Mouse (Mus musculus): ENCODE results near the gene Foxp3.

Gene Foxp3

DNA sequence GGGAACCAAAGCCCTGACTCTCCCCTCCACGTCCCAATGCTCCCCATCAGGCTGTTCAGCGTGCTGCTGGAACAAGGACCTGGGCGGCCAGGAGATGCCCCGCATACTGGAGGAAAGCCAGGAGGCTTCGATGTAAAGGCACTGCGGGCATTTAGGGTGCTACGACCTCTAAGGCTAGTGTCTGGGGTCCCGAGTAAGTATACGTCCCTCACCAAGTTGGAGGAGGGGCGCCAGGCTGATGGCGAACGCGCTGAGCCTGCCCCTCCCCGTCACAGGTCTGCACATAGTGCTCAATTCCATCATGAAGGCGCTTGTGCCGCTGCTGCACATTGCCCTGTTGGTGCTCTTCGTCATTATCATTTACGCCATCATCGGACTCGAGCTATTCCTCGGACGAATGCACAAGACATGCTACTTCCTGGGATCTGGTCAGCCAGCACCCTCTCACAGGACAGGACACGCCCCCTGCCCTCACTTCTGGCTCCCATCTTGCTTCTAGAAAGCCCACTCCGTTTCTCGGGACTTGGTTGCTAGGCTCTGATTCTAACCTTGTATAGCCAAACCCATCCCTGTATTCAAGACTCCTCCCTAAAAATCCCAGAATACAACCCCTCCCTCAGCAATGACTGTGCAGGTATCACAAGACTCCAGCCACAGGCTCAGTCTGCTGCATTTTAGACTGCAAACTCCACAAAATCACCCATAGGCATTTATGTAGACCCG lies 37.3 kb downstream of the Foxp3 start:
- DNase-seq (ENCODE audit: low spot score in 2 of 2), result no peak

GRCm38 (mm10) chrX:7617889-7618551 lies 44.6 kb downstream of the Foxp3 start:
- DNase-seq (ENCODE audit: low spot score in 2 of 2), result no peak

DNA sequence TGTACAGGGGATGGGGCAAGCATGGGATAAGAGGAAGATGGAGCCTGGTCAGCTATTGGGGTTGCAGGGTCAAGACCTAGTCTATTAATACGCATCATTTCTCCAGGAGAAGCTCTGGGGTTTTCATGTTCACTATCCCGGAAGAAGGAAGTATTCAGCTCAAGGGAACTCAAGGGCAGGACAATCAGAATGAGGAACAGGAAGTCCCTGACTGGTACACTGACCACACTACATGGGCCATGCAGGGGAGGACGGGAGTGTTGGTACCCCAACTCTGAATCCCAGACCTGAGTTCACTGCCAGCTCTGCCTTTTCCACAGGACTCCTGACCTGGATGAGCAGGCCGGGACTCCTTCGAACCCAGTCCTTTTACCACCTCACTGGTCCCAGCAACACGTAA lies 59.1 kb downstream of the Foxp3 start:
- no peak for DNase-seq (ENCODE audit: low spot score in 2 of 2)

GRCm38 (mm10) chrX:7635101-7635500 lies 61.7 kb downstream of the Foxp3 start:
- no peak for DNase-seq (ENCODE audit: low spot score in 2 of 2)

DNA sequence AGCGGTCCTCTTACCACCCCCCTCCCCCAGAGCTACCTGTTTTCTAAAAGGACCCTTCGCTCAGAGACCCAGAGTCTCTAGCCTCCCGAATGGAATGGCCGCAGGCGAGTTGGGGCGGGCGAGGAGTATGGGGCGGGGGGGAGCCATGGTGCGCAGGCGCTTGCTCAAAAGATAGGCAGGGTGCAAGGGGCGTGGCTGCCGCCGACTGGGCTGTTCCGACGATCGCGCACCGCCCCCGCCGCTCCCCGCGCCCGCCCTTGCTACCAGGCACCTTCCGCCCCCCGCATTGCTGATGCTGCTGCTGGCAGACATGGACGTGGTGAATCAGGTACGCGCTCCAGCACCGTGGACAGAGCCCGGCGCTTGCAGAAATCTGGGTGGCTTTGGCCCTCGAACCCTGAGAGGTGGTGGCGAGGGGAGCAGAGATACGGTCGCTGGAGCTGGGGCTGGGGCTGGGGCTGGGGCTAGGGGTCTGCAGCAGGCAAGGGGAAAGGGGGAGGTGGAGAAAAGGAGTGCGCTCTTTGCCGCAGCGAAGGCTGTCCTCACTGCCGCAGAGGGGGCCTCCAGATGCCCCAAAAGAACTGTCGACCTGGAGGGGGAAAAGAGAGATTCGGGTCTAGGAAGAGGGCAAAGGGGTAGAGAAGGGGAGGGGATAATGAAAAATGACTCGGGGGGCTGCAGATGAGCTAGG lies 65.1 kb downstream of the Foxp3 start, which contains the start of gene Syp:
Syp (plus strand) TSS at position 71 of the 691 bp plus-strand sequence.
- peak; percentile 78 to 80 for DNase-seq (ENCODE audit: low spot score in 2 of 2)

DNA sequence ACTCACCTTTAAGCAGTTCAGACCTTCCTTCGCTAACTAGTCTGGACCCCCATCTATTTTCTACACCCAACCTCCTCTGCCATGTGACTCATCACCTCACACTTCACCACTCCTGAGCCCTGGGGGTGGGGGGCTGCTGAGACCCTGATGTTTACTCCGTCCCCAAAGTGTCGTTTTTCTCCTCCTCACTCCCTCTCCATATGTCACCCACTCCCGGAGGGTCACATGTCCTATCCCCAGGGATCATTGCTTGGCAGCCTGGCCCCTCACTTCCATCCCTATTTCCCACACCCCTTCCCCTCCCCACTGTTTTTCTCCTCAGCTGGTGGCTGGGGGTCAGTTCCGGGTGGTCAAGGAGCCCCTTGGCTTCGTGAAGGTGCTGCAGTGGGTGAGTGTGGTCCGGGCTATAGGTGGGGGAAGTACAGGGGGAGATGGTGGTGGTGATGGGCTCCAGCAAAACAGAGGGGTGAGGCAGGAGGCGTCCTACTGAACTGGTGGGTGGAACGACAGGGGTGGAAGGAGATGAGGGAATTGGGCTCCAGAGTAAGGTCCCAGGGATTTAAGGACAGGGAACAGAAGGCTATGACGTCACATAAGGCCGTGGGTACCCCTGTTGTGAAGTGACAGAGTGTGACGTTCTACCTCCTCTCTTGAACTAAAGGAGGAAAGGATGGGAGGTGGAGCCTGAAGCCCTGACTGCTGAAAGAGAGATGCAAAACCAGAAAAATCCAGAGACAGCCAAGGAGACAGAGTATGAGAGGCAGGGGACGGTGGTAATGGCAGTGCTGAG lies 66.3 kb downstream of the Foxp3 start:
- DNase-seq (ENCODE audit: low spot score in 2 of 2), result no peak

- DNase-seq (ENCODE audit: low spot score in 2 of 2), result no peak
These were observed 67.3 kb downstream of the Foxp3 start for GRCm38 (mm10) chrX:7640785-7641184.

All from frontal cortex, postnatal 10 days (tissue).